Mouse (Mus musculus) heart, embryonic 11.5 days (tissue): ENCODE data around the gene Tspan14. TPM values are rescaled to one million over a fixed set of nuclear protein-coding genes. Genes with fewer than 3 reads are reported as not detected.

Experiments
- ATAC-seq: fragments of 200-750 bp; cut with Nextera tagmentation; replicated peaks from 2 replicates; pipeline ENCODE4 v1.8.0; 2017; ENCODE audit warnings: moderate library complexity; ENCODE audit not compliant: insufficient number of reproducible peaks, low FRiP score, low TSS enrichment
- H3K27ac ChIP-seq: fragments of 300-500 bp; sonication (generic); 2 replicates; pipeline ENCODE4 v1.5.1; 2014; ENCODE audit warnings: mild to moderate bottlenecking, low read depth, low read length
- H3K27me3 ChIP-seq: fragments of 300-500 bp; sonication (generic); 2 replicates; pipeline ENCODE4 v1.6.1; 2014; ENCODE audit warnings: mild to moderate bottlenecking, low read length, mixed read lengths; ENCODE audit not compliant: control insufficient read depth, insufficient read depth
- H3K36me3 ChIP-seq: fragments of 300-500 bp; sonication (generic); 2 replicates; pipeline ENCODE4 v1.6.1; 2014; ENCODE audit warnings: mild to moderate bottlenecking, low read length, moderate library complexity, mixed read lengths; ENCODE audit not compliant: control insufficient read depth, insufficient read depth
- H3K4me1 ChIP-seq: fragments of 300-500 bp; sonication (generic); 2 replicates; pipeline ENCODE4 v1.6.1; 2014; ENCODE audit warnings: low read length; ENCODE audit not compliant: control insufficient read depth, insufficient read depth
- H3K4me2 ChIP-seq: fragments of 300-500 bp; sonication (generic); 2 replicates; pipeline ENCODE4 v1.6.1; 2014; ENCODE audit warnings: mild to moderate bottlenecking, moderate library complexity
- H3K4me3 ChIP-seq: fragments of 300-500 bp; sonication (generic); 2 replicates; pipeline ENCODE4 v1.5.1; 2014; ENCODE audit warnings: low read depth, low read length
- H3K9ac ChIP-seq: fragments of 300-500 bp; sonication (generic); 2 replicates; pipeline ENCODE4 v1.6.1; 2014; ENCODE audit warnings: mild to moderate bottlenecking, low read depth, low read length, moderate library complexity
- H3K9me3 ChIP-seq: fragments of 300-500 bp; sonication (generic); replicated peaks from 2 replicates; pipeline ENCODE4 v1.6.1; 2016; ENCODE audit warnings: low read length; ENCODE audit not compliant: control insufficient read depth
- WGBS: fragments of 180-500 bp; shearing (Covaris S2); extraction: QIAGEN DNeasy Blood & Tissue Kit; methylation state at CpG from one replicate; pipeline ENCODE4 v1.1.7; 2014; ENCODE audit not compliant: insufficient replicate concordance; 5-methylcytosine and 5-hydroxymethylcytosine counted together
- polyA plus RNA-seq: library from polyadenylated mRNA; unstranded; fragments of >200 nt; fragmentation: Nextera tagmentation; extraction: Ambion mirVana; gene quantifications from 2 replicates; pipeline ENCODE4 v1.2.1, GENCODE M21; 2014

The Tspan14 gene
- polyA plus RNA-seq, 1 experiment from 2014 or later: 43.5 TPM

DNA sequence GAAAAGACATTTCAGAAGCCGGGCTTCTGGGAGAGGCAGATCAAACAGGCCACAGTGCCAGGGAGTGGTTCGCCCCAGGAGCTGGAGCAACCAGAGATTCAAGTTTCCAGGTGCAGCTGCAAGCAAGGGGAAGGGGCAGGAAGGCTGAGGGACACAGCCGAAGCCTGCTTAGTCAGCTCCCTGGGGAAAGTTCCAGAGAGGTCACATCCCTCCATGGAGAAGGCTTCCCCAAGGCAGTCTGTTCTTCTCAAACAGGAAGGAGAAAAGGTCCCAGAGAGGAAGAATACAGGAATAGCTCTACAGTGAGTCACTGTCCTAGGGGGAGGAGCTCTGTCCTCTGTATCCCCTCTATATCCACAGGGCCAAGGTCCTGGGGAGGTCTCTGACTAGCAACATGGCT, 51.9 kb downstream of the Tspan14 start:
- Histone ChIP-seq H3K4me1 (peaks cover 21% of the 10 kb centered on the region), H3K9ac (no peak overlapping the region), H3K27me3 (no peaks in the 10 kb centered on the region), H3K4me3 (no peak overlapping the region), H3K9me3 (no peaks in the 10 kb centered on the region), H3K36me3 (peaks cover 10% of the 10 kb centered on the region), H3K27ac (no peak overlapping the region; the same call in 1 of the 2 replicates), H3K4me2 (no peak overlapping the region)
- 0 out of 2 replicates have a peak, but pooled peaks have one; percentile 32 for ATAC-seq
- 58% methylated on average over 3 of the region's 3 CpGs for WGBS

DNA sequence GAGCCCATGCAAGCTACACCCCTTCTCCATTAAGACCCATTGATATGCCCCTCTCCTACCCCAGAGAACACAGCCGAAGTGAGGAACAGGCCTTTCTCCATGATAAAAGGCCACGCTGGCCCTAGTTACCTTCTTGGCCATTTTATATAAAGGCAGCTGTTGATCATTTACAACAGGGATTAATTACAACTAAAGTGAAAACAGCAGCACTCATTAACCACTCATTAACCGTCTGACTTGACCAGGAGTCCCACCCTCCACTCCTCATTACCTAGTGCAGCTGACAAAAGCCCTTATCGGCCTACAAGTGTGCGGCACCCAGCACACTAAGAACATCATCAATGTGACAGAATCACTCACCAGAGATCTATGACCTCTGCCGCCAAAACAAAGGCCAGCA, 52.9 kb downstream of the Tspan14 start:
- Histone ChIP-seq H3K36me3 (peaks cover 11% of the 10 kb centered on the region), H3K27me3 (no peaks in the 10 kb centered on the region), H3K9me3 (no peaks in the 10 kb centered on the region), H3K4me2 (no peak overlapping the region), H3K4me3 (no peak overlapping the region), H3K27ac (no peak overlapping the region), H3K9ac (no peak overlapping the region), H3K4me1 (peaks cover 16% of the 10 kb centered on the region)
- no peak for ATAC-seq
- WGBS: 66% methylated on average over 6 of the region's 6 CpGs

DNA sequence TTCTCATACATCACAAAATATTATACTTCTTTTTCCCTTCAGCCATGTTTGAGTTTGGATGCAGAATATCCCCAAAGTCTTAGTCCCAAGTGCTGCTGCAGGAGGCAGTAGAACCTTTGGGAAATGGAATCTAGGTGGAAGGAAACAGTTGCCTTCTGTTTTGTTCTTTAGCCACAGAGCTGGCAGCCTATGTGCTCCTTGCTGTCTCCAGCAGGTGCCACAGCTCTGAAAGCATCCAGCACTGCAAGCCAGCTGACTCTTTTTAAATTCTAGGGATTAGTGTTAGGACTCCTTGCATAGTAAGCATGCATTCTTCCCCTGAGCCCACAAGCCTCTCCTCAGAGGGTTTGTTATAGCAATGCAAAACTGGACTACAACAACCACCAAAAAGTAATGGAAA, 55.1 kb downstream of the Tspan14 start:
- ATAC-seq: no peak
- Histone ChIP-seq H3K9ac (no peak overlapping the region), H3K27ac (no peak overlapping the region), H3K36me3 (peaks cover 16% of the 10 kb centered on the region), H3K4me3 (no peak overlapping the region), H3K4me1 (peaks cover 18% of the 10 kb centered on the region), H3K9me3 (no peaks in the 10 kb centered on the region), H3K4me2 (no peak overlapping the region), H3K27me3 (no peaks in the 10 kb centered on the region)

DNA sequence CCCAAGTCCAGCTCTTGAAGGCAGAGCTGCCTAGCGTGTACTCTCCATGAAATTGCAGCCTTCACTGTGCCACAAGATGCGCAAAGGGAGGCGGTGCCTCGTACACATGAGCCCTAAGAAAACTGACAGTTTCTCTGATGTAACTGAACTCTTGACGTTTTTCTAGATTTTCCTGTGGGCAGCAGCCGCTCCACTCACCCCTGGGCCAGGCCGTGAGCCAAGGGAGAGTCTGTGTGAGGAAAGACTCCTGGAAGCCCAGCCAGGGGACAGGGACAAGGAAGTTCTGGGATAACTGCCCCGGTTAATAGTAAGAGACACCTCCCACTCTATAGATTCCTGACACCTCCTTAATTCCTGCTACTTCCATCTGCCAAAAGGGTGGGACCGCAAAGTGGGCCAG, 57.8 kb downstream of the Tspan14 start:
- Histone ChIP-seq H3K9me3 (no peaks in the 10 kb centered on the region), H3K4me1 (peaks cover 13% of the 10 kb centered on the region), H3K27ac (no peak overlapping the region), H3K27me3 (no peaks in the 10 kb centered on the region), H3K4me2 (no peak overlapping the region), H3K4me3 (no peak overlapping the region), H3K9ac (no peak overlapping the region), H3K36me3 (peaks cover 16% of the 10 kb centered on the region)
- WGBS: 91% methylated on average over 9 of the region's 9 CpGs
- no peak for ATAC-seq

DNA sequence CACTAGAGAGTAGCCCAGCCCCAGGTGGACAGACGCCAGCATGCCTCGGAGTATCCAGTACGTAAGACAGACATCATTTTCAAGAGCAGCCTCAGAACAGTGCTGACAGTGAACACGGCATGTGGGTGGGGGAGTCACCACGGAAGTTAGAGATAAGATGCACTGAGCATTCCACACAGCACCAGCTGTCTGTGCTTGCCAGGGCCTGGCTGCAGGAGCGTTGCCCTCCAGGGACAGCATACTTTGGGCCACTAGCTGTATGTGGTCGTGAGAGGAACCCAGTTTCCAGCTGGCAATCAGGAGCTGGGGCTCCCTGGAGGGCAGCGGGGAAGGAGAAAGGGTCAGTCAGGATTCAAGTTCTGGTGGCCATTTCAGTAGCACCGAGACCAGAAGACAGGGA, 59.8 kb downstream of the Tspan14 start:
- Histone ChIP-seq H3K4me2 (no peak overlapping the region; the same call in 1 of the 2 replicates), H3K27me3 (no peaks in the 10 kb centered on the region), H3K4me1 (peaks cover 18% of the 10 kb centered on the region), H3K9me3 (no peaks in the 10 kb centered on the region), H3K36me3 (peaks cover 16% of the 10 kb centered on the region), H3K27ac (no peak overlapping the region), H3K9ac (no peak overlapping the region), H3K4me3 (no peak overlapping the region)
- peak; percentile 67 for ATAC-seq
- WGBS: 31% methylated on average over 9 of the region's 9 CpGs

DNA sequence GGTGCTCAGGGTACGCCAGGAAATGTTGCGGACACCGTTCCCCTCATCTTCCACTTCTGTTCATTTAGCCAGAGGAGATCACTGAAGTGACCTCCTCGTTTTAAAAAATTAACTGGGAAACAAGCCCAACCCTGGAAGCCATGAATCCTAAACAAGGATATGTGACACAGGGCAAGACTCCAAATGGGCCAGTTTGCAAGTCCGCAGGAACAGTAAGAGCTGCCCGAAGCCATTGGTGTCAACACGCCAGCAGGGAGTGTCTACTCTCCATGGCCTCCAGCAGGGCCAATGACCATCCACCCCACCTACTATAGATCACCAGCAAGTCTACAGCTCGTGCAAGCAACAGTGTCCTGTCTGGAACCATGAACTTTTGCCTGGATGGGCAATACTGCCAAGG, 60.8 kb downstream of the Tspan14 start:
- peaks cover 15% of the 10 kb centered on the region for H3K36me3 ChIP-seq
- H3K4me2 ChIP-seq: no peak overlapping the region
- peaks cover 18% of the 10 kb centered on the region for H3K4me1 ChIP-seq
- ATAC-seq: no peak
- H3K4me3 ChIP-seq: no peak overlapping the region
- H3K27me3 ChIP-seq: no peaks in the 10 kb centered on the region
- no peak overlapping the region for H3K27ac ChIP-seq
- H3K9me3 ChIP-seq: no peaks in the 10 kb centered on the region
- 88% methylated on average over 8 of the region's 8 CpGs for WGBS
- no peak overlapping the region for H3K9ac ChIP-seq

DNA sequence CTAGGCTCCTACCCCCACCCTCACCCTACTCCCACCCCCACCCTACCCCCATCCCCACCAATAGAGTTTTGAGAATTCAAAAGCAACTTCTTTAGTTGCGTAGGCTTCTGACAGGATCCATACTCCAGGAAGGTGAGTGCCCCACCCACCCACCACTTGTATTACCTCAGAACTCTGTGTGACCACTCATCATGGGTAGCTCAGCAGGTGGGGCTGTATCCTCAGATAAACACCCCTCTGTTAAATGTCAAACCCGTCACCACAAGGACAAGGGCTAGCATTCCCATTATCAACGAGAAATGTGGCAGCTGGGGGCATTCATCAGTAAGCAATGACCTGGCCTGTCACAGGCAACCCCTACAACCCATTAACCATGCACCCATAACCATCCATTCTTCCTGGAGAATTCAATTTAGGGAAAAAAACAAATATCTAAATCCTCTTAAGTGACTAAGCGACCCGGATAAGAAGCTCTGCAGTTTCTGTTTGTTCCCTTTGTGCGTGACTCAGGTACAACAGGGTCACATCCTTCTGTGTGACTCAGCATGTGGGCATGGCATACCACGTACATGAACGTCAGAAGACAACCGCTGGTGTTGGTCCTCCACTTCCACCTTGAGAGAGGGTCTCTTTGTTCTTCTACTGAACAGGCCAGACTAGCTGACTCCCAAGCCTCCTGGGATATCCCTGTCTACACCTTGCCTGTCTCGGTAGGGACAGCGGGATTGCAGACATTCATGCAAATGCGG, 64.1 kb downstream of the Tspan14 start:
- Histone ChIP-seq H3K27ac (no peak overlapping the region), H3K4me2 (no peak overlapping the region), H3K9me3 (no peaks in the 10 kb centered on the region), H3K4me1 (peaks cover 16% of the 10 kb centered on the region), H3K4me3 (no peak overlapping the region), H3K27me3 (no peaks in the 10 kb centered on the region), H3K36me3 (peaks cover 1% of the 10 kb centered on the region; the same call in 1 of the 2 replicates), H3K9ac (no peak overlapping the region)
- ATAC-seq: no peak
- 59% methylated on average over 12 of the region's 12 CpGs for WGBS

DNA sequence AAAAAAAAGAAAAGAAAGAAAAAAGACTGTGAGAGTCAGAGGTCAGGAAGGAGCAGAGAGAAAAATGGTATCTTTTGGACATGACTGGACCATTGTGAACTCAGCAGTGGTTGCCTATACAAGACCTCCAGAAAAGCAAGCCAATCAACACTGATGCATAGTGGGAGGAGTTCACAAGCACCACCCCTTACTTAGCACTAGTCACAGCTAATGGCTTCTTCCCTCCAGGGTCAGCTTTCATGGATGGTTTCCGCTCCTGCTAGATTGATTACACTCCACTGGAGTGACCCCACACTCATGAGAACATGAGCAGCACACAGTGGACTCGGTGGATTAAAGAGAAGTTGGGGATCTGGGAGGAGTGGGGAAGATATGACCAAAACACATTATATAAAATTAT, 66.3 kb downstream of the Tspan14 start:
- no peaks in the 10 kb centered on the region for H3K36me3 ChIP-seq
- H3K4me1 ChIP-seq: peaks cover 6% of the 10 kb centered on the region
- H3K4me3 ChIP-seq: no peak overlapping the region
- no peak for ATAC-seq
- WGBS: 65% methylated on average over 2 of the region's 2 CpGs
- no peak overlapping the region for H3K27ac ChIP-seq
- no peaks in the 10 kb centered on the region for H3K9me3 ChIP-seq
- H3K4me2 ChIP-seq: no peak overlapping the region
- no peaks in the 10 kb centered on the region for H3K27me3 ChIP-seq
- H3K9ac ChIP-seq: no peak overlapping the region

DNA sequence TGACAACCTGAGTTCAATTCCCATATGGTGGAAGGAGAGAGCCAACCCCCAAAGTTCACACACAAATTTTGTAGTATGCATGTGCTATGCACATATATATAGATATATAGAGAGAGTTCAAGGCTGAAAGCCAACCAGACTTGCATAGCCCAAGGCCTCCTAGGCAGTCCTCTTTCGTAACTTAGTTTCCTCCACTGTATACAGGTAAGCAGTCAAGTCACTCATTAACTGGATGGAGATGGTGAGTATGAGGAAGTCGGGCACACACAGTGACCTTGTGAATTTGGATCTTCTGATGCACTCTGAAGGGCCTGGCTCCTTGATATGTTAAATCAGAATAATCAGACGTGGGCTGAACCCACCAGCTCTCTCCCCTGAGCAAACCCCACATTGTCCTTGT, 68.7 kb downstream of the Tspan14 start:
- ATAC-seq: no peak
- H3K9ac ChIP-seq: no peak overlapping the region
- H3K4me3 ChIP-seq: no peak overlapping the region
- peaks cover 13% of the 10 kb centered on the region for H3K4me1 ChIP-seq
- H3K36me3 ChIP-seq: no peaks in the 10 kb centered on the region
- WGBS: 74% methylated on average over 3 of the region's 3 CpGs
- no peak overlapping the region for H3K27ac ChIP-seq
- no peaks in the 10 kb centered on the region for H3K9me3 ChIP-seq
- no peak overlapping the region for H3K4me2 ChIP-seq
- H3K27me3 ChIP-seq: no peaks in the 10 kb centered on the region
